Mouse (Mus musculus) layer of hippocampus, adult 9-11 months (tissue): ENCODE measurements around the gene Hist2h3c2.
"Not testable (repeated sequence)": the region's sequence is repeated elsewhere in the genome, so short reads cannot be mapped to it uniquely, and the experiment has no call there.

Source experiments
- DNase-seq: peaks from one replicate; pipeline ENCODE4 v3.0.0; 2022

Hist2h3c2 gene

GRCm38 (mm10) chr3:96238954-96239793 is at the start of gene Hist2h3c2:
Gene Hist2h3c2 (minus strand): TSS chr3:96239127.
- DNase-seq: peak; percentile 38

- DNase-seq: not testable (repeated sequence)
Measured at GRCm38 (mm10) chr3:96287334-96287733, 48.4 kb upstream of the Hist2h3c2 start.

- peak; percentile 63 for DNase-seq
Measured at GRCm38 (mm10) chr3:96284457-96284856, 45.5 kb upstream of the Hist2h3c2 start.

GRCm38 (mm10) chr3:96280660-96281059 is 41.7 kb upstream of the Hist2h3c2 start:
- DNase-seq: no peak

DNA sequence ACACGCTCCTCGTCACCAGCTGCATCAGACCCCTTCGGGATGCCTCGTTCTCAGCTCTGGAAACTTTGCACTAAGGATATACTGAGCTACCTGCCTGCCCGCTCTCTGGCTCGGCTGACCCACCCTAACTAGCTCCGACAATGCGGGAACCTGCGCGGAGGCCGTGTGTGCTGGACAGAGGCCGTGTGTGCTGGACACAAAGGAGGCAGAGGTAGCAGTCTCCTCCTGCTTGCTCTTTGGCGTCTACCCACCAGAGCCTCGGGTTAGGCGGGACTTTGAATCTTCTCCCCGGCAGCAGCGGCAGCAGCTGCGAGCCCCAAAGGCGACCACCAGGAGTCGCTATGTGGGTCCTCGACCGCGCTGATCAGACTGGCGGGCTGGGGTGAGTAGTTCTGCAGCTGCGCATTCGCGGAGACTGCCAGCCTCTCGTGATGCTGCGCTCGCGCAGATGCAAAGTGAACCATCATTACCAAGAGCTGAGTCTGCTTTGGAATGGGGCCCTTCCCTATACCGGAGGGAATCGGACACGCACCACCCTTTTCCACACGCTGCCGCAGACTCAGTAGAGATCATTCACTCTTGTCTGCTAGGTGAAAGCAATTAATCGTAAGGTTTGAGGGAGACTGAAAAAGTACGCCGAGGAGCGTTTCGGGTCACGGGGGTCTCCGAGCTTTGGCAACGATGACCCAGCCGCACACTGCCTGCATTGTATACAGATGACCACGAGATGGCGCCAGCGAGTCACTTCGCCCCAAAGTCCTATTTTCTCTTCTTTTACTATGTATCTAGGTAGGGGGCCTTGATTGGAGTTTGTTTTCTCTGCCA is 39.1 kb upstream of the Hist2h3c2 start:
- DNase-seq: peak; percentile 96

GRCm38 (mm10) chr3:96277428-96277799 is 38.5 kb upstream of the Hist2h3c2 start:
- DNase-seq: no peak

DNA sequence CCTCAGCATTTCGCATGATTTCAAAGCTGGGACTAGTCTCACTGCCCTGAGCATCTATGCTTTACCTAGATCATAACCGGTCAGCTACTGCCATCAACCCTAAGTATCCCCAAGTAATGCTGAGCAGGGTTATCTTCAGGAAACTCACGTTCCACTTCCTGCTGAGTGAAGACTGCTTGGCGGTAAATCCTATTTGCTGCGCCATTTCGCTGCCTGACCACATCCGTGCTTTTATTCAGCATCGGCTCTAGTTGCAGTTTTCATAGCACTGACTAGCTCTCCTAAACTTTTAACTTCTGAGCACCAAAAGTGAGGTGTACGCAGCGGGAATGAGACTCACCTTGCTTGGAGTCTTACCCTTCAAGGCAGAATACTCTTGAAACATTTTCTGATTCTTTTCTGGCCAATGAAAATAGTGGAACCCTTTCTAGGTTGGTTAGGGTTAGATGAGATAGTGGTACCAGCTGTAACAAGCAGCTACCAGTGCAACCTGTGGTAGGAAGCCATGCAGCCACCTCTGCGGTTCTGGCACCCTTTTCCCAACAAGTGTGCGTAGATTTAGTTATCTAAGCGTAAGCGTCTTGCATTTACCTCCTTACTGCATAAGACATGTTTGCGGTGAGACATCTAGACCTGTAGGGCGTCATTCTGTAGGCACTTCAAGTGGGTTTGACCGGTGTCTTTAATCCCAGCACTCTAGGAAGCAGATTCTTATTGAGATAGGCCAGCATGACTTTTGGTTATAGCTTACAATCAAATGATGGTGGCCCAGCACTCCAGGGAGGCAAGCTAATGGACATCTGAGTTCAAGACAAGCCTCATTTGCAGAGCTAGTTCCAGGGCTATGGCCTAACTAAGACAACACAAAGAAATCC is 34.9 kb upstream of the Hist2h3c2 start:
- DNase-seq: no peak

DNA sequence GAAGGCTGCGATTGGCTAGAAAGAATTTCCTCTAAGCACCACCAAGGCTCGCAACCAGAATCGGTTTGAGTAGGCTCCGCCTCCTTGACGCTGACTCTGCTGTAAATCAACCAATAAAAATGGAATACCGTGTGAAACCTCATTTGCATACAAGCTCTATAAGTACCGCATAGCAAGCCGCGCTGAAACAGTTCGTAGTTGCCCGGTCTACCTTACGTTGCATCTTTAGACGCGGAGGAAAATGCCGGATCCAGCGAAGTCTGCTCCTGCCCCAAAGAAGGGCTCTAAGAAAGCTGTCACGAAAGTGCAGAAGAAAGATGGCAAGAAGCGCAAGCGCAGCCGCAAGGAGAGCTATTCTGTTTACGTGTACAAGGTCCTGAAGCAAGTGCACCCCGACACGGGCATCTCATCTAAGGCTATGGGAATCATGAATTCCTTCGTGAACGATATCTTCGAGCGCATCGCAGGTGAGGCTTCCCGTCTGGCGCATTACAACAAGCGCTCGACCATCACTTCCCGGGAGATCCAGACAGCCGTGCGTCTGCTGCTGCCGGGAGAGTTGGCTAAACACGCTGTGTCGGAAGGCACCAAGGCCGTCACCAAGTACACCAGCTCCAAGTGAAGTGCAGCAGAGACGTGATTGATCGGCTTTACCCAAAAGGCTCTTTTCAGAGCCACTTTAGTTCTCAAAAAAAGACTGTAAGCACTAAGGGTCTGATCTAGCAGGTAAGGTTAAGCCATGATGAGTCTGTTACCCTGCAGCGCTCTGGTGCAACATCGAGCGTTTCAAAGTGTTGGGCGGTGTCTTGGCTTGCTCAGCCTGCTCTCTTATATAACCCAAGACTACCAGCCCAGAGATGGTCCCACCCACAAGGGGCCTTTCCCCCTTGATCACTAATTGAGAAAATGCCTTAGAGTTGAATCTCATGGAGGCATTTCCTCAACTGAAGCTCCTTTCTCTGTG is 30.9 kb upstream of the Hist2h3c2 start, which contains the start of gene Hist2h2bb:
Gene Hist2h2bb (plus strand): TSS at position 242 of the 964 bp plus-strand sequence.
- peak; percentile 98 for DNase-seq

DNA sequence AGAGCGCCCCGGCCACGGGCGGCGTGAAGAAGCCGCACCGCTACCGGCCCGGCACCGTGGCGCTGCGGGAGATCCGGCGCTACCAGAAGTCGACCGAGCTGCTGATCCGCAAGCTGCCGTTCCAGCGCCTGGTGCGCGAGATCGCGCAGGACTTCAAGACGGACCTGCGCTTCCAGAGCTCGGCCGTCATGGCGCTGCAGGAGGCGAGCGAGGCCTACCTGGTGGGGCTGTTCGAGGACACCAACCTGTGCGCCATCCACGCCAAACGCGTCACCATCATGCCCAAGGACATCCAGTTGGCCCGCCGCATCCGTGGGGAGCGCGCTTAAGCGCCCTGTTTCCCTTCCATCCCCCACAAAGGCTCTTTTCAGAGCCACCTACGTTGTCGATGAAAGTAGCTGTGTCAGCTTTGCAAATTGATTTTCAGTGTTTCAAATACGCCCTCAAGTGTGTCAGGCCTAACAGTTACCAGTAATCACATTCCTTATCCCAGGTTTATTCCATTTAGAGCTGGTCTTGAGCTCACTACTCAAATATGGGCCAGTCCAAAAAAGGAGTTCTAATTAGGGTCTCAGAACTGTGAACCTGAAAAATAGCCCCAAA is 29.9 kb upstream of the Hist2h3c2 start:
- DNase-seq: peak; percentile 43

DNA sequence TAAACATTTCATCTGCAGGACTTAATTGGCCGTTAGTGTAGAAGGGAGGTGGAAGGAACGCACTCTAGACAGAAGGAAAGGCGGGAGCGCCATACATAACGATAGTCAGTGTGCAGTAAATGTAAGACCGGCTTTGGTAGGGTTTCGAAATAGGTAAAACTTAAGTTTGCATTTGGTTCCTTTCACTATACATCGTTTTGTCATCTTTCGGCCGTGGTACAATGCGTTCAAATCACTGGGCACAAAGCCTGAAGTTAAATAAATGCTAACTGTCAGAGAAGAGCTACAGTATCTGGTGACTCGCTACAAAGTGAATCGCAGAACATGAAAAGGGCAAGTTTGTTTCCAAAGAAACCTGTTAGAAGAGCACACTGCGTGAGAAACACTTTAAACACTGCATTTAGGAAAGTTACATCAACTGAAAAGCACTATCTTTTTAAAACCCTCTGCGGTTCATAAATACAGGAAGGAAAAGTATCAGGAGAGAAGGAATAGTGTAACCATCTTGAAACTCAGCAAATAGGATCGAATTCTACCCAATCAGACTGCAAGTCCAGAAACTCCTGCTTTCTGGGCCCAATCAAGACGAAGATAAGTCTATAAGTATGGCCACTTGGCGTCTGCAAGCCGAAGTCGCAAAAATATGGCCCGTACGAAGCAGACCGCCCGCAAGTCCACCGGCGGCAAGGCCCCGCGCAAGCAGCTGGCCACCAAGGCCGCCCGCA is 29.3 kb upstream of the Hist2h3c2 start, which contains the start of gene Hist2h3b:
Gene Hist2h3b (plus strand): TSS at position 604 of the 725 bp plus-strand sequence.
- DNase-seq: peak; percentile 87

DNA sequence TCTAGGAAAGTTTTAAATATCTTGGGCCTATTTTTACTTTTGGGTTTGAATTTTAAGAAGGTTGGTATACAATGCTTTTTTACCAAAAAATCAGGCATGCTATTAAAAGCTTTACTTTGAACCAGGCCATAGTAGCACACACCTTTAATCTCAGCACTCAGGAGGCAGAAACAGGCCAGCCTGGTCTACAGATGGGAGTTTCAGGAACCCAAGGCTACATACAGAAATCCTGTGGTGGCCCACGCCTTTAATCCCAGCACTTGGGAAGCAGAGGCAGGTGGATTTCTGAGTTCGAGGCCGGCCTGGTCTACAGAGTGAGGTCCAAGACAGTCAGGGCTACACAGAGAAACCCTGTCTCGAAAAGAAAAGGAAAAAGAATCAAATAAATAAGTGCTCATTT is 28.6 kb upstream of the Hist2h3c2 start:
- no peak for DNase-seq

DNA sequence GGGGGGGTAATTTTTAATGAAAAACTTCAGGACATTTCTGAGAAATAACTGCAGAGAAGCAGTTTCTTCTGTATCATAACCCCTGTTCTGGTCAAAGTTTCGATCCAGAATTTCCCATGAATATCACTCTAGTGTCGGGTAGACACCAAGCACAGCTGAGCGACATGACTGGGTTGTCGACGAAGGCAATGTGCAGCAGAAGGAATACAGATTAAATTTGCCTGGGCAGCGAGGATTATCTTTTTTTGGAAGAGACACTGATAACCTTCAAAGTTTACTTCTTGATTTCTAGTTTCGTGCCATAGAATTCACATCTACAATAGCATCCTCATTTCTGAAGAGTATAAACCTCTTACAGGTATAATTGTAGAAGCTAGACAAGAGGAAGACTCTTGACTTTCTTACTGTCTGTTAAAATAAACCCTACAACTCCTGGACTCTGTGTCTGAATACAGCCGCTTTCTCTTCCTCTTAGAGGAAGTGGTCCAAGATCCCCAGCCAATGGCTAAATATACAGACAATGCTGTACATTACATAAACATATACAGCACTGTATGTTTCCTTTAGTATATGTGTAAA is 27.3 kb upstream of the Hist2h3c2 start:
- no peak for DNase-seq

- DNase-seq: no peak
Measured at GRCm38 (mm10) chr3:96264404-96264949, 25.6 kb upstream of the Hist2h3c2 start.

GRCm38 (mm10) chr3:96263558-96264403 is 24.9 kb upstream of the Hist2h3c2 start:
- peak; percentile 47 for DNase-seq

GRCm38 (mm10) chr3:96262979-96263550 is 24.1 kb upstream of the Hist2h3c2 start, which contains the start of gene Hist2h4:
Gene Hist2h4 (minus strand): TSS chr3:96263311.
- DNase-seq: peak; percentile 97

DNA sequence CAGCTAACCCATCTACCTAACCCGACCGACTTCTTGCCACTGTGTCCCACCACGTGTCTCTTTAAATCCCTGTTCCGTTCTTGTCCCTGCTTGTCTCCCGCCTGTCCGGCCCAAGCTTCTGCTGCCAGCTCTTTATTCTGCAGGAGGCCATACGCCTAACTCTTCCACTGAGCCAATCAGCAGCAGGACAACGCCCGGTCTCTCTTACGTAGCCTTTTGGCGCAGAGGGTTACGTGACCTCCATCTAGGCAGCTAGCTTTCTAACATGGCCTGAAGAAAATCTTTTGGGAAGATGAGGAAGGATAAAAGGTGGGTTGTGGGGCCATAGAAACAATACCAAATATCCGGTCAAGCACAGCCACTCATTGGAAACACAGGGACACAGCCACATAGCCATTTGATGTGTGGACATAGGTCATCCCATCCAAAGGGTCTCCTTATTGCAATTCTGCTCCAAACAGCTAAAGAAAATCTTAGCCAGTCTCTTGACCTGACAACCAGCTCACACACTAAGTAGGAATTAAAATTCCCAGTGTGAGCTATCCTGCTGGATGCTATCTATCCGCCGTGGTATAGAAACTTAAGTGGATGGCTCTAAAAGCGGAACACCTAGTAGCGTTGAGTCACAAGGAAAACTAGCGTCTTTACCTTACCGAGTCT is 23.4 kb upstream of the Hist2h3c2 start:
- DNase-seq: peak; percentile 91

- no peak for DNase-seq
Measured at GRCm38 (mm10) chr3:96261623-96262022, 22.7 kb upstream of the Hist2h3c2 start.

- DNase-seq: no peak
Measured at GRCm38 (mm10) chr3:96260220-96260619, 21.3 kb upstream of the Hist2h3c2 start.
